Mouse (Mus musculus): ENCODE measurements around the gene Psmb2. TPM values are rescaled to one million over a fixed set of nuclear protein-coding genes. Genes with fewer than 3 reads are reported as not detected.
A peak's percentile ranks its signal among the peaks of the same experiment; 100 is the strongest.

Gene Psmb2
- polyA plus RNA-seq (2016; fragmentation: Nextera tagmentation; extraction: Ambion mirVana) = 588 and 605 TPM in 2 replicates

DNA sequence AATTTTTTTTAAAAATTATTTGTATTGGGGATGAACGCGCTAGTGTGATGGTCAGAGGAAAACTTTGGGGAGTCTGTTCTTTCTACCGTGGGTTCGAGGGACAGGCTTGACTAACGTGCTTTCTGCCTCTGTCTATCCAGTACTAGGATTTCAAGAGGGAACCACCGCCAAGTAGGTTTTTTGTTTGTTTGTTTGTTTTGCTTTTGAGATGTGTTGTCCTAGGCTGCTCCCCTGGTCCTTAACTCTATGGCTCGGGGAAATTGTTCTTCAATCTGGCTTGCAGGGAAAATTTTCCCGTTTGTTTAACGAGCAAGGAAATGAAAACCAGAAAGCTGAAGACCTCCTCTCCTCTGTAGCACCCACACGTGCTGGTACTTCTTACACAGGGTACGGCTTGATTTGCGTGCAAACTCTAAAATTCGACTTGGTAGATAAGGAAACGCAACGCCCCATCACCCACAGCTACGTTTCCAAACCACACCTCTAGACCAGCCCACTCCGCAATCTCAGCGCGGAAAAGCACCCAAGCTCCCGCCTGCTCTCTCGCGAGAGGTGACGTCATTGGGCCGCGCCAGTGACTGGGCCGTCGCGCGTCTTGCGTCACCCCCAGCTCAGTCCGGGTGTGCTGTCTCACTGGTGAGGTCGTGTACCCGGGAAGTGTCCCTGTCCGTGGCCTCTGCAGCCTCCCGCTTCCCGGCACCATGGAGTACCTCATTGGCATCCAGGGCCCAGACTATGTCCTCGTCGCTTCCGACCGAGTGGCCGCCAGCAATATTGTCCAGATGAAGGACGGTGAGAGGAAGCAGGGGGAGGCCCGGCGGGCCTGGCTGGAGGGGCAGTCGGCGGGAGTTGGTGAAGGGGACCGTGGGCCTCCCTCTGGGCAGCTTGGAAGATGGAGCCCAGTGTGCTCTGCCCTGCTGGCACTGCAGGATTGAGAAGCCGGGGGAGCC, at the start of gene Psmb2:
TSS of gene Psmb2 (plus strand) at position 577 of the 950 bp plus-strand sequence.
- DNase-seq (ENCODE audit: extremely low spot score, low spot score) = peak; percentile 99
- H3K27me3 ChIP-seq (ENCODE audit: poor library complexity, severe bottlenecking) = no peaks in the 10 kb centered on the region
- peak within 1 kb of the TSS; percentile 94 for H3K4me3 ChIP-seq
- H3K9me3 ChIP-seq = no peaks in the 10 kb centered on the region
- 4% methylated on average over 48 of the region's 48 CpGs for WGBS
- H3K4me1 ChIP-seq = peaks cover 17% of the 10 kb centered on the region
- H3K27ac ChIP-seq = peak within 1 kb of the TSS; percentile 90
- H3K36me3 ChIP-seq (replicated peaks) = peaks cover 5% of the 10 kb centered on the region; the same call in 1 of the 2 replicates

DNA sequence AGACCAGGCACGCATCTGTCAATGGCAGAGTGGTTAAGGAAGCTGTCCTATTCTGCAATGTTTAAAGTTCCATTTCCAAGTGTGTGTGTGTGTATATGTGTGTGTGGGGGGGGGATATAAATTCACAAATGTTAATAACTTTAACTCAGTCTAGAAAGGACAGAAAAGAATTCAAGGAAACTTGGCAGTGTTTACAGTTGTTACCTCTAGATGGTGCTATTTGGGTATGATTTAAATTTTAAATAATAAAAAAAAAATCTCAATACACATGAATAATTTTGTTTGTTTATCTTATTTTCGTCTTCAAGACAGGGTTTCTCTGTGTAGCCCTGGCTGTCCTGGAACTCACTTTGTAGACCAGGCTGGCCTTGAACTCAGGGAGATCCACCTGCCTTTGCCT, 45.5 kb upstream of the Psmb2 start:
- 49% methylated on average over 2 of the region's 2 CpGs for WGBS
- no peaks in the 10 kb centered on the region for H3K9me3 ChIP-seq
- H3K27ac ChIP-seq = no peak overlapping the region
- no peak for DNase-seq (ENCODE audit: extremely low spot score, low spot score)
- no peaks in the 10 kb centered on the region for H3K36me3 ChIP-seq (replicated peaks)
- peaks cover 61% of the 10 kb centered on the region for H3K27me3 ChIP-seq (ENCODE audit: poor library complexity, severe bottlenecking)
- no peak overlapping the region for H3K4me3 ChIP-seq
- H3K4me1 ChIP-seq = peaks cover 19% of the 10 kb centered on the region

DNA sequence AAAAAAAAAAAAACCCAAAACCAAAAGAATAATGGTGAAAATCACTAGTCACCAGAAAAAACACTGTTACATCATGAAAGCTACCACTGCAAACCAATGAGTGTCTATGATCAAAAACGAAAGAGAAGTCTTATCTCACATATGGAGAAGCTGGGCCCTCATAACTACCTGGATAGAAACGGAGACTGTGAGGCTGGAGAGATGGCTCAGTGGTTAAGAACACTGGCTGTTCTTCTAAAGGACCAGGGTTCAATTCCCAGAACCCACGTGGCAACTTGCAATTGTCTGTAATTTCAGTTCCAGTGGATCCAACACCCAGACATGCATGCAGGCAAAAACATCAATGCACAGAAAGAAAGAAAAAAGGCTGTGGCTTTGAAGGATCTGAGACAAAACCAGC, 44.8 kb upstream of the Psmb2 start:
- Histone ChIP-seq H3K4me3 (no peak overlapping the region), H3K27me3 (ENCODE audit: poor library complexity, severe bottlenecking) (peaks cover 59% of the 10 kb centered on the region), H3K4me1 (peaks cover 11% of the 10 kb centered on the region), H3K9me3 (no peaks in the 10 kb centered on the region), H3K27ac (no peak overlapping the region), H3K36me3 (replicated peaks) (no peaks in the 10 kb centered on the region)
- 68% methylated on average over 3 of the region's 3 CpGs for WGBS
- DNase-seq (ENCODE audit: extremely low spot score, low spot score) = no peak

DNA sequence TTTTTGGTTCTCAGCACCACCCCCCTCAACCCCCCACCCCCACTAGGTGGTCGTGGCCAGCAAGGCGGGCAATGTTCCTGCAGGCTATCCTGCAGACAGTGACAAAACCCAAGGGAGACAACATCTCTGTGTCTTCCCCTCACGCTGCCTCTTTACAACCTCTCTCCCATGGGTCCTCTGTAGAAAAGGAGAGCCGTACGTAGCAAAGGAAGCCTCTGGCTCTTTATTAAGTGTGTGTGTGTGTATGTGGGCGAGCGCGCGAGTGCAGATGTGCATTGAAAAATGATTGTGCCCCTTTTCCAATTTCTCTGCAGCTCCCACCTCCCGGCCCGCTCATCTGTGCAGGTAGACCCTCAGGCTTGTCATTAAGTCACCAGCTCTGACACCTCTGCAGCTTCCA, 41.1 kb upstream of the Psmb2 start:
- DNase-seq (ENCODE audit: extremely low spot score, low spot score) = no peak
- Histone ChIP-seq H3K4me3 (no peak overlapping the region), H3K27me3 (ENCODE audit: poor library complexity, severe bottlenecking) (peaks cover 53% of the 10 kb centered on the region), H3K4me1 (peaks cover 16% of the 10 kb centered on the region; the same call in 1 of the 2 replicates), H3K27ac (no peak overlapping the region), H3K36me3 (replicated peaks) (no peaks in the 10 kb centered on the region), H3K9me3 (no peaks in the 10 kb centered on the region)
- 31% methylated on average over 11 of the region's 11 CpGs for WGBS

DNA sequence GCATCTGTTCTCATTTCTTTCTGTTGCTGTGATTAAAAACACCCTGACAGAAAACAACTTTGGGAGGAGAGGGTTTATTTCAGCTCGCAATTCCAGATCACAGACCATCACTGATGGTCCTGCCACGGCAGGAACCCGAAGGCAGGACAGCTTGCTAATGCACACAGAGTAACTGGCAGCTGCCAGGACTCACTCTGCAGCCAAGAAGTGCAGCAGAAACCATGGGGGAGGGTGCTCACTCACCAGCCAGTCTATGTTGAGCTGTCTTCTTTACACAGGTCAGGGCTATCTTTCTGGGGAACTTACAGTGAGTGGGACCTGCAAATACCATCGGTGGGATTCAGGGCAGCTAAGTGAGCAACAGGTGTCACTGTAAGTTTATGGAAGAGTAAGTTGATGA, 40.0 kb upstream of the Psmb2 start:
- WGBS = 83% methylated on average over 4 of the region's 4 CpGs
- no peak overlapping the region for H3K27ac ChIP-seq
- H3K4me3 ChIP-seq = no peak overlapping the region
- DNase-seq (ENCODE audit: extremely low spot score, low spot score) = no peak
- no peaks in the 10 kb centered on the region for H3K9me3 ChIP-seq
- peaks cover 60% of the 10 kb centered on the region for H3K27me3 ChIP-seq (ENCODE audit: poor library complexity, severe bottlenecking)
- H3K36me3 ChIP-seq (replicated peaks) = no peaks in the 10 kb centered on the region
- peaks cover 20% of the 10 kb centered on the region for H3K4me1 ChIP-seq

DNA sequence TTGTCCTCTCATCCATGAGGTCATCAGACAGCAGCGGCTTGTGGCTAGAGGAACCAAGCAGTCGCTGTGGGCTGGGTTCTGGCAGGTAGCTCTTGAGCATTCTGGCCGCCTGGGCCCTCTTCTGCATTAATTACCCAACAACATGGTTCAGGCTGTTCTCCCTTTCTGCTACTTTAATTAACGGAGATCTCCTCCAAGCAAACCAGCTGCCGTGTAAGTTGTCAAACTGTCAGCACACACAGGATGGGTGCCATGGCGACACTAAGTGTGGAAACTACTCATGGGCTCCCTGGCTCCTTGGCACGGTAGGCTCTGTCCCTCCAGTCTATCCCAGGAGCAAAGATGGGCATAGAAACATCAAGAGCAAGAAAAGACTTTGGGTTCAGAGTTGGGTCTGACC, 38.1 kb upstream of the Psmb2 start:
- H3K9me3 ChIP-seq = no peaks in the 10 kb centered on the region
- DNase-seq (ENCODE audit: extremely low spot score, low spot score) = no peak
- 69% methylated on average over 7 of the region's 7 CpGs for WGBS
- H3K4me1 ChIP-seq = peaks cover 22% of the 10 kb centered on the region
- H3K27ac ChIP-seq = no peak overlapping the region
- H3K4me3 ChIP-seq = no peak overlapping the region
- peaks cover 61% of the 10 kb centered on the region for H3K27me3 ChIP-seq (ENCODE audit: poor library complexity, severe bottlenecking)
- H3K36me3 ChIP-seq (replicated peaks) = no peaks in the 10 kb centered on the region

DNA sequence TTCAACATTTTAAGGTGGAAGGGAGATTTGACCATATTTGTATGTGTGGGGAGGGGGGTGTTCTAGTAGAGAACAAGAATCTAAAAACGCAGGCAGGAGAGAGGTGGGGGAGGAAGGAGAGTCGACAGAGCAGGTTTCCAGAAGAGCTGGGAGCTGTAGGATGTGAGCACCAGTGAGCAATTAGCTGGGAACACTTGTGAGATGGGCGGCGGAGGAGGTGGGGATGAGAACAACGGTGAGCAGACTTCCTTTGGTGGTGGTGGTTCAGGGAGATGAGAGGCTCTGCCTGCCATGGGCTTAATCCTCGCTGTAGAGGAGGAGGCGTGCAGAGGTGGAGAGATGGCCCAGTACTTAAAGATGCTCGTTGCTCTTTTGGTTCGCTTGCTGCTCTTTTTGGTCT, 35.5 kb upstream of the Psmb2 start:
- Histone ChIP-seq H3K9me3 (no peaks in the 10 kb centered on the region), H3K4me3 (no peak overlapping the region), H3K27ac (no peak overlapping the region), H3K27me3 (ENCODE audit: poor library complexity, severe bottlenecking) (peaks cover 46% of the 10 kb centered on the region), H3K36me3 (replicated peaks) (no peaks in the 10 kb centered on the region), H3K4me1 (peaks cover 20% of the 10 kb centered on the region)
- 42% methylated on average over 9 of the region's 9 CpGs for WGBS
- no peak for DNase-seq (ENCODE audit: extremely low spot score, low spot score)

DNA sequence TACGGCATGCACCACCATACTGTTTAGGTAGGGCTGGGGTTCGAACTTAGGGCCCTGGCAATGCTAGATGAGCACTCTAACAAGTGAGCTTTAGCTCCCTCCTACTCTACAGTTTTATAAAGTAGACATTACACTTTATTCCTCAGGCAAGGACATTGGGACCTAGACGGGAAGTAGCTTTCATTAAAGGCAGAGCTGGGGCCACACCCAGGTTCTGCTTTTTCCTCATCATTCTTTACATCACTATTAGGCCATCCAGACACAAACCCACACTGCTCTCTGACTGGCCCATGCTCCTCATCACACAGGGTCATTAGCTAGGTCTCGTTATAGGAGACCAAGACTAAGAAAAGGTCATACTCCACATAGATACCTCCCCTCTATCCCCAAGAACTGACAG, 33.6 kb upstream of the Psmb2 start:
- no peaks in the 10 kb centered on the region for H3K9me3 ChIP-seq
- no peaks in the 10 kb centered on the region for H3K36me3 ChIP-seq (replicated peaks)
- WGBS = 81% methylated on average over 4 of the region's 4 CpGs

DNA sequence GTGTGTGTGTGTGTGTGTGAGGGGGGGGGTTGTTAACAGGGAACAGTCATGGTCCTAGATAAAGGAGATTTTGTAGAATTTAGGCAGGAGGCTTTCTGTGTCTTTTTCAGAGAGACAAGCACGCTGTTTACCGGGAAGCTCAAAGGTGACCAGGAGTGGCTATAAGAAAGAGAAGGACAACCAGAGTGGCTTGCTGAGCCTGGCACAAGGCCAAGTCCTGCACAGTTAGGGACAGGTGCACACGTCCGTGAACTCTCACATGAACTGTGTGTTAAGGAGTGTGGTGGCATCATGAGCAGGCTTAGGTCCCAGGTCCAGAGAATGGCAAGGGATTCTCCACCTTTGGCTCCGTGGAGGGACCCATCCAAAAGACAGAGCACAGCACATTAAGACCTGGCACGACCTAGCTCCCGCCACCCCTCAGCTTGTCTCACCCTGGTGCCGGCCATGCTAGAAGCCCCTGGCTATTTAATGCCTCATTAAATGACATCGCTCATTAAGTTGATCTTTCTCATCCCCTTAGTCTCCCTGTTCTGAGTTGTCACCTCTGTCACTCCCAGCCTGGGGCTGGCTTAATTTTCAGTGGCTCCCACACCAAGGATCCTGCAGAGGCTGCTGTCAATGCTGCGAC, 33.0 kb upstream of the Psmb2 start:
- no peak for DNase-seq (ENCODE audit: extremely low spot score, low spot score)
- 78% methylated on average over 10 of the region's 10 CpGs for WGBS
- Histone ChIP-seq H3K27ac (no peak overlapping the region), H3K4me3 (no peak overlapping the region), H3K4me1 (peaks cover 32% of the 10 kb centered on the region), H3K9me3 (no peaks in the 10 kb centered on the region), H3K36me3 (replicated peaks) (no peaks in the 10 kb centered on the region), H3K27me3 (ENCODE audit: poor library complexity, severe bottlenecking) (peaks cover 35% of the 10 kb centered on the region)

More for the DNA sequence above, 33.6 kb upstream of the Psmb2 start:
- Histone ChIP-seq H3K27me3 (ENCODE audit: poor library complexity, severe bottlenecking) (peaks cover 35% of the 10 kb centered on the region), H3K27ac (no peak overlapping the region), H3K4me3 (no peak overlapping the region), H3K4me1 (peaks cover 32% of the 10 kb centered on the region)
- no peak for DNase-seq (ENCODE audit: extremely low spot score, low spot score)

DNA sequence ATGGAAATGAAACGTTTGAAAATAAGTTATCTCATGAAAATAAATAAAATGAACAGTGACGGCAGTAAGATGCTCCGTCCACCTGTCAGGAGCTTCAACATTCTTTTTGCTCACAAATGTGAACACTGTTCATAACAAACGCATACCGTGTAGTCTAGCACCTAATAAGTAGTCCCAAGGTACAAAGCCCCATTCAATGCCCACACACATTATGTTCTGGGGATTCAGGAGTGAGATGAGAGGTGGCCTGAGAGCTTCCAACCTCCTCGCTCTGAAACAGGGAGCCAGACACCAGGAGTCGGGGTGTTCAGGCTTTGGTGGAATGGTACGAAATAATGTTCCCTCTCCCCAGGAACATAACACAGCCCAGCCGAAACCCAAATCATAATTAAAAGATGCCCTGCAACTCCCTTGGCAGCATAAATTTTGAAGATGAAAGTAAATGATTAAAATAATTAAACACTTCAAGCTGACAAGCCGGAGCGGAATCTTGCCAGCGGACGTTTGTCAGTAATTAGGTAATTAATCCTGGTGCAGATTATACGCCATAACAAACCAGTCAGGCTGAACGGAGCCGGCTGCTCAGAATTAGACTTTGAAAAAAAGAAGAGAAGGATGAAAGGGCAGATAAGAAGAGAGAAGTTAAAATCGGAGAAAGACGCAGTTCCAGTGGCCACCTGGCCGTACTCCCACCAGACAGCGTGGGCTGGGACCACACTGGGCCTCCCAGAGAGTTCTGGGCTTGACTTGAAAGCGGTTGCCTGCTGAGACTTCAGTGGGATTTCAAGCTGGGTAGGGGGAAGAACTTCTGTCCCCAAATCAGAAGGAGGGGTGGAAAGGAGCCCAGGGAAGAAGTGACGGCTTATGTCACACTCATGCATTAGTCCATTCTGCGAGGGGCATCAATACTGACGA, 29.2 kb upstream of the Psmb2 start:
- Histone ChIP-seq H3K9me3 (no peaks in the 10 kb centered on the region), H3K36me3 (replicated peaks) (no peaks in the 10 kb centered on the region), H3K4me3 (peak overlapping the region; percentile 24), H3K27me3 (ENCODE audit: poor library complexity, severe bottlenecking) (peaks cover 28% of the 10 kb centered on the region), H3K27ac (no peak overlapping the region), H3K4me1 (peaks cover 29% of the 10 kb centered on the region)
- DNase-seq (ENCODE audit: extremely low spot score, low spot score) = no peak
- WGBS = 30% methylated on average over 24 of the region's 24 CpGs

DNA sequence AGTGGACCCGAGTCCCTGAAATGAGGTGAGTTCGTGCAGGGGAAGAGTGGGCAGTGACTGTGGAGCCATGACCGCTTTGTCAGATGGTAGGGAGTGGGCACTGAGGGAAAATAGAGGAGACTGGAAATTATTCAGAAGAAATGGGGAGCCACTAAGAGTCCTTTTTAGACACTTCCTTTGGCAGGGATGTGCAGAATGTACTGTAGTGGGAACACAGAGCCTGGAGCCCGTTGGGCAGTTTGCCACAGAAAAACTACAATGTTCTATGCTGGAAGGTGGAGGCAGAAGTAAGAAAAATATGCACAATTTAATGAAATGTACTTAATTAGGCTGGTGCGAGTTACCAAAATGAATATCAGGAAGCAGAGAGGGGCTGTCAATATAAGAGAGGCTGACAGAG, 24.3 kb upstream of the Psmb2 start:
- Histone ChIP-seq H3K27ac (no peak overlapping the region), H3K4me1 (peaks cover 15% of the 10 kb centered on the region), H3K9me3 (no peaks in the 10 kb centered on the region), H3K36me3 (replicated peaks) (no peaks in the 10 kb centered on the region), H3K27me3 (ENCODE audit: poor library complexity, severe bottlenecking) (peaks cover 12% of the 10 kb centered on the region), H3K4me3 (no peak overlapping the region)
- no peak for DNase-seq (ENCODE audit: extremely low spot score, low spot score)
- 87% methylated on average over 5 of the region's 5 CpGs for WGBS

DNA sequence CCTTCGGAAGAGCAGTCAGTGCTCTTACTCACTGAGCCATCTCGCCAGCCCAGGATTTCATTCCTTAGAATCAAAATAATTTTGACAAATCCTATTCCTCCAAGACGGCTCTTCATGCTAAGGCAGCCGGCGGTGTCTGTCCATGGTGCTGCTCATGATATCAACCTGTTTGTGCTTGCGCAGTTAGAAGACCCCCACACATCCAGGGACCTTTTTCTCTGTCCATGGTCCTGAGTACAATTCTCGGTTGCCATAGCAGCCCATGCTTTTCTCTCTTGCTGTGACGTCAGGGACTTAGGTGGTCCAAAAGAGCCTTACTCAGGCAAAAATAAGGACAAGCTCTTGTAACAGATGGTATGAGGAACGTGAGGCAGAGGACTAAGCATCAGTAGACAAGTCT, 22.1 kb upstream of the Psmb2 start:
- 16% methylated on average over 9 of the region's 9 CpGs for WGBS
- peak; percentile 55 for DNase-seq (ENCODE audit: extremely low spot score, low spot score)

More for the DNA sequence above, 22.1 kb upstream of the Psmb2 start:
- H3K27me3 ChIP-seq (ENCODE audit: poor library complexity, severe bottlenecking) = no peaks in the 10 kb centered on the region; the same call in 1 of the 2 replicates
- no peaks in the 10 kb centered on the region for H3K4me1 ChIP-seq
- H3K4me3 ChIP-seq = no peak overlapping the region
- no peaks in the 10 kb centered on the region for H3K9me3 ChIP-seq
- H3K36me3 ChIP-seq (replicated peaks) = no peaks in the 10 kb centered on the region
- no peak overlapping the region for H3K27ac ChIP-seq

All from forebrain, embryonic 10.5 days (tissue).